Mouse (Mus musculus) cerebellum, adult 9-11 months (tissue): ENCODE results near the gene Mvb12a.
"Not testable (repeated sequence)": the region's sequence is repeated elsewhere in the genome, so short reads cannot be mapped to it uniquely, and the experiment has no call there.

Experiments
- DNase-seq: peaks from one replicate; pipeline ENCODE4 v3.0.0; 2022

The Mvb12a gene

DNA sequence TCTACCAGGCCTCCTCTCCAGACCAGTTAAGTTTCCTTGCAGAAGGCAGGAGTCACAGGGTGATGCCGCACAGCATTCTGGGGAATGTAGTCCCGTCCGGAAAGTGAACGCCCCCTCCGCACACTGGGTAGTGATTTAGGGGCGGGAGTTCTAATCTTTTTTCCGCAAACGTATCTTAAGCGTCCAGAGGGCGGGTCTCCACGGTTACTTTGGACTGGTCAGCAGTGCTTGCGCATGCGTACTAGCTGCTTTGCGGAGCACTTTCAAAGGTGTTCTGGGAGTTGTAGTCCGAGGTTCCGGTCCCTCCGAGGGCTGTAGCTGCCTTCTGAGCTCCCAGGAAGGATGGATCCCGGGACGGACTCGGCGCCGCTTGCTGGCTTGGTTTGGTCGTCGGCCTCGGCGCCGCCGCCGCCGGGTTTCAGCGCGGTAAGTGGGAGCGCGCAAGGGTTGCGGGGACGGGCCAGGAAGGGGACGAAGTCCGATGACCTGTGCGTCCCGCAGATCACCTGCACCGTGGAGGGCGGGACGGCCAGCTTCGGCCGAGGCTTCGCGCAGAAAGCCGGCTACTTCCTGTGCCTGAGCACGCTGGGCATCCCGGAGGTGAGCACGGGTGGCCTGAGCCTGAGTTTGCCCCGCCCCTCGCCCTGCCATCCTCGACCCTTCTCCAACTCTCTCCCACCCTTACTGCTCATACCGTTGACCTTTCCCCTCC, at the start of gene Mvb12a:
Gene Mvb12a, plus strand, starts transcription at position 291 of the 712 bp plus-strand sequence.
- peak; percentile 99 for DNase-seq

DNA sequence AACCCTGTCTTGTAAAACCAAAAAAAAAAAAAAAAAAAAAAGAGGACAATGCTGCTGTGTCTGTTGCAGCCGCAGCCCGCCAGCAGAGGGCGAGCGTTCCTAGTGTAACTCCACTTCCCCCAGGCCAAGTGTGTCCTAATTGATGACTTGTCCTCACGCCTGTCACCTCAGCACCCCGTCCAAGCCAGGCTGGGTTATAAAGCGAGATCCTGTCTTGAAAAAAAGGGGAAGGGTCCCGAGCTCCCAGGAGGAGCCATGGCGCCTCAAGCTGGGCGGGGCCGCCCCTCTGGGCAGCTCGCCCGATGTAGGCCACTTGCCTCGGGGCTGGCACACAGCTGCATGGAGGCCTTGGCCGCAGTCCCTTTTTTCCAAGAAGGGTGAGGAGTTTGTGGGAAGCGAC, 47.7 kb upstream of the Mvb12a start:
- peak; percentile 84 for DNase-seq

DNA sequence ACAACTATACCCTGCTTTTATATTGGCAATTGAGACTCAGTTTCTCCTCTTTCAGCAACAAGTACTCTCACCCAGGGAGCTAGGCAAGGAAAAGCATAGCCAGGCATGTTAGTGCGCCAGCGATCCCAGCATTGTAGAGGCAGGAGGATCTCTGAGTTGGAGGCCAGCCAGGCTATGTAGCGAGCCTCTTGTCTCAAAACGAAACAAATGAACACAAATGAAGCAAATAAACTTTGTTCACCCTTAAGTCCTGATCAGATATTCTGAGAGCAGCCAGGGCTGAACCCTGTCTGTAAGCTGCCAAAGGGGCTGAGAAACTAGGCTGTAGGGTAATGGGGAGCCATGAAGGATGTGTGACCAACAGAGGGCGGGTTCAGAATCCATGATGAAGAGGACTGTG, 46.9 kb upstream of the Mvb12a start:
- peak; percentile 55 for DNase-seq

DNA sequence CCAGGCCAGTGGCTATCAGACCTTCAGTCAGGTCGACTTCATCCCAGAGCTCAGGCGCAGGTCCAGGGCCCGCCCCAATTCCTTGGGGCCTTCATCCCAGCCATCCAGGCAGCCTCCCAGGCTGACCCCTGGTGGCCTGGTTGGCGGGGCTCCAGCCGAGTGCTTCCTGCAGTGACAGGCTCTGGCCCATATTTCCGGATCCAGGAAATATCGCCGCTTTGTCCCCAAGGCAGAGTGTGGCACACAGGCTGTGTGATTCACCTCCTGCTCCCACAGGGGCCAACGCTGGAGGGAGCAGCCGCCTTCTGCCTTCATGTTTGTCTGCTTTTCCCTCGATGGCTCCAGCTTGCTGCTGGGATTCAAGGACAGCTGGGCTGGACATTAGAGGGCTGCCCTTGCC, 46.2 kb upstream of the Mvb12a start:
- DNase-seq: peak; percentile 80

DNA sequence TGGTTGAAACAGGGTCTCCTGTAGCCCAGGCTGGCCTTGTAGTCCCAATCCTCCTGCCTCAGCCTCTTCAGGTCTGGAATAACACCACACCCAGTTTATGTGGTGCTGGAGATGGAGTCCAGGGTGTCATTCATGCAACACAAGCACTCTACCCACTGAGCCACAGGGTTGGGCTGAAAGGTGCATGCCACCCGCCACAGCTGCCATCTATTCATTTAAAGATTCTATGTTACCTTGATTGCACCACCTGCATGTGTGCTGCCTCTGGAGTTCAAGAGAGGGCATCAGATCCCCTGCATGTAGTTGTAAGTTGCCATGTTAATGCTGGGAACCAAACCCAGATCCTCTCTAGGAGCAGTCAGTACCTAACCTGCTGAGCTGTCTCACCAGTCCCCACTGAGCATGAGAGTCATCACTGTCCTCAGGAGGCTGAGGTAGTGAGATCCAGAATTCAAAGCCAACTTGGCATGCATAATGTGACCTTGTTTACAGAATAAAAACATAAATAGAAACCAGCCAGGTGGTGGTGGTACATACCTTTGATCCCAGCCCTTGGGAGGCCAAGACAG, 45.6 kb upstream of the Mvb12a start:
- DNase-seq: peak; percentile 50

DNA sequence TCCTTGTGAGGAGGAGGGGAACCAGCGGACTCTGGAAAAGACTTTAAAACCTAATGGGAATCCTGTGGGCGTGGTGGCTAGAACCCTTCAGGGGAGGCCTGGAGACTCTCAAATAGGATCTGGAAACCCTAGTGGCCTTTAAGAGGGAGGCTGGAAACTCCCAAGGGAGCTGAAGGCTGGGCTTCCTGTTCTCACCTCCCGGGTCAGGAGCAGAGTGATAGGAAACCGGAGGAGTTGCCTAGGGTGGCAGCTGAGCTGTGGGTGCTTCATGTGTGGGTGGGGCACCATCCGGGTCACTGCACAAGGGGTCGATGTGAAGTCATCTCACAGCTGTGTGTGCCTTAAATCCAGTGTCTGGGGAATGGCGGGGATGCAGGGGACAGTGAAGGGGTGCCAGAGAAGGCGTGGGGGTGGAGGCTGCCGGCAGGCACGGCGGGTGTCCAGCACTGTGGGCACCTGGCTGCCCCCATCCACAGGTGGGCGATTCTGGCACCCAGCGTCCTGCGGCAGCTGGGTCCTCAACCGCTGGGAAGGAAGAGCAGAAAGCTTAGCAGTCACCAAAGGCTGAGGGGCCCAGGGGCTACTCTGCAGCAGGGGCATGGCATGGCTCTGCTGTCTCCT, 44.7 kb upstream of the Mvb12a start:
- DNase-seq: peak; percentile 47

DNA sequence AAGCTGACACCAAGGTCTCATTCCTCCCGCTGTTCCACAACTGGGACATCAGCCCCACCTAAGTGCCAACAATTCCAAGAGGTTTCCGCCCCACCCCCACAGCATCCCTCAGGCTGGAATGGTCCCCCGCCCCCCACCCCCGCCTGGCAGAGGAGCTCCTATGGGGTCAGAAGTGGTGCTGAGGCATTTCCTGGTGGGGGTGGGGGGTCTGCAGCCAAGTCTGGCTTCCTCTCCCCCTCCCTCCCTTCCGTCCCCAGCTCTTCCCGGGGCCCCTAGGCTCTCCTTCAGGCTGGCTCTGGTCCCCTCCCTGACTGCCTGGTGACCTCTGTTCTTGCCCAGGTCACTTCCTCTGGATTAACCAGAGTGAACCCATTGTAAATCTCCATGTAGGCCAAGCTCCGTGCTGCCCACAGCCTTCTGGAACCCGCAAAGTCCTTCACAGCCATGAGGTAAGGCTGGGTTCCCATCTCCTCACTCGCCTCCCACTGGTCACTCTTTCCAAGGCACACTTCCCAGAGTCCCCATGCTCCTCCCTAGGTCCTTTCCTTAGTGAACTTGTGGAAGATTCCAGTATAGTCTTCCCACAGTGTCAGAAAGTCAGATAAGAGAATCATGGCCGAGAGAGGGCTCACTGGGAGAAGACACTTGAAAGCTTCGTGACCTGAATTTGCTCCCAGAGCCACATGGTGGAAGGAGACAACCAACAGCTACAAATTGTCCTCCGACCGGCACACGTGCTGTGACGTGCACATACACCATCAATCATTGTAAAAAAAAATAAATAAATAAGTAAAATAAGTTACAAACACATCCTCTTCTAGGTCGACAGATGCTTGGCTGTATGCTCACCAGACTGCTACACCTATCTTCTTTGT, 43.7 kb upstream of the Mvb12a start:
- peak; percentile 24 for DNase-seq

DNA sequence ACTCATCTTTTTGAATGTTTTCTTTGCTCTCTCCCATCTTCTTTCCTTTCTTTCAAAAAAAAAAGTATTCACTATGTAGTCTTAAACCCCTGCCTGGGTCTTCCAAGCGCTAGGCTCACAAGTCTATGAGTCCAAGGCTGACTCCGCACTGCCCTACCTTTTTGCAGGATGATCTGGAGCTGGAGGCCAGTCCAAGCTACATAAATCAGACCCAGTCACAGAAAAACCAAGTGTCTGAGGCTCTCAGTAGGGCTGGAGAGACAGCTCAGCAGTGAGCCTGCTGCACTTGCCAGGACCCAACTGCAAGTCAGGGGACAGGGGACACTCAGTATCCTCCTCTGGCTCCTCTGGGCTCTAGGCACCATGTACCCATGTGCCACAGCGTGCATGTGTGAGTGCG, 38.4 kb upstream of the Mvb12a start:
- no peak for DNase-seq

DNA sequence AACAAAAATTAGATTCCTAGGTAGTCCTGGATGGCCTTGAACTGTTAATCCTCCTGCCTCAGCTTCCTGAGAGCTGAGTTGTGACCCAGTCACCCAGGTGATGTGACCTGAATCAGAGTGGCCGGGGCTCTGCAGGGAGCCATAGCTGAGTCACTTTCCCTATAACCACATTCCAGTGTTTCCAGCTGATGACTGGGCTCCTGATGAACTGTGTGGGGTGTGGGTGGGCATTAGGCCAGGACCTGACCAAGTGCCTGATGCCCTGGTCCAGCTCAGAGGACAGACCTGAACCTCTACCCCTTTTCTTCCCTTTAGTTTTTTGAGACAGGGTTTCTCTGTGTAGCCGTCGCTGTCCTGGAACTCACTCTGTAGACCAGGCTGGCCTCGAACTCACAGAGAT, 37.4 kb upstream of the Mvb12a start:
- peak; percentile 43 for DNase-seq

DNA sequence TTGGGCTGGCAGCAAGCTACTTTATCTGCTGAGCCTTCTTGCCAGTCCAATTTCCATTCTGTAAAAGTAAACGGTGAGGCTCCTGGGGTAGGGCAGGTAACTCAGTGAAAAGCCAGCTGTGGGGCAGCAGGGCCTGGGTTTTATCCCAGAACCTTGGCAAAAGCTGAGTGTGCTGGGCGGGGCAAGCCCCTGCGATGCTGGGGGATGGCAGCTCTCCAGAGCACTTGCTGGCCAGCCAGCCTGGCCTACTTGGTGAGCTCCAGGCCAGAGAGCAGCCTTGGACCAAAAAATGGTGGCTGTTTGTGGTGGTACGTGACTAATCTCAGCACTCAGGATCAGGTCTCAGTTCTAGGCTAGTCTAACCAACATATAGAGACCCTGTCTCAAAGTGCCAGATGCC, 36.7 kb upstream of the Mvb12a start:
- peak; percentile 78 for DNase-seq

DNA sequence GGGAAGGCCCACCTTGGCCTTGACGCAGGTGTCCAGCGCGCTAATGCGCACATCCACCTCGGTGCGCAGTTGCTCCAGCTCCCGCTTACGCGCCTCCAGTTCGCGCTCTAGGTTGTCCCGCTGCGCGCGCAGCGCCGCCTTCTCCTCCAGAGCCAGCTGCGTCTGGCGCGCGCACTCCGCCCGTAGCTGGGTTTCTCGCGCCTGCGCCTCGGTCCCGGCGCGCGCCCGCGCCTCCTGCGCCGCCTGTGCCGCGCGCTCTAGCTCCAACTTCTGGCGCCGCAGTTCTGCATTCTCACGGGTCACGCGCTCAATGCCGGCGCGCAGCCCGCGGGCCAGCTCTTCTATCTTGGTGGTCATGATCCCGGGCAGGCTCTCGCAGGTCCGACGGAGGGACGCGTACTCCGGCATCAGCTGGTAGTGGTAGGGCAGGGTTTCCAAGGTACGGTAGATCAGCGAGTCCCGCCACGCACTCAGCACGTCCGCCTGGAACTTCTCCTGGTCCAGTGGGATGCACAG, 35.1 kb upstream of the Mvb12a start:
- peak; percentile 86 for DNase-seq

DNA sequence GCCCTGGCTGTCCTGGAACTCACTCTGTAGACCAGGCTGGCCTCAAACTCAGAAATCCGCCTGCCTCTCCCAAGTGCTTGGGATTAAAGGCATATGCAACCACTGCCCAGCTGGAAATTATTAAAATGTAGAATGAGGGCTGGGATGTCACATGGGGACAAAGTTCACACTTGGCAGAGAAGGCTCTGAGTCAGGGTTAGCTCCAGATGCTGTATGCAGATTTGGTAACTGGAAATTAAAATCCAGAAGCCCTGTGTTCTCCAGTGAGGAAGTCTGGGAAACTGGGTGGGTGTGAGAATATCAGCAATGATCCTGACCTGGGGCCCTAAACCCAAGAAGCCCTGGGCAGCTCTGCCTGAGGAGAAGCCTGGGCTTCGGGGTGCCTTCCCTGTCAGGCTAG, 33.4 kb upstream of the Mvb12a start:
- DNase-seq: peak; percentile 27

DNA sequence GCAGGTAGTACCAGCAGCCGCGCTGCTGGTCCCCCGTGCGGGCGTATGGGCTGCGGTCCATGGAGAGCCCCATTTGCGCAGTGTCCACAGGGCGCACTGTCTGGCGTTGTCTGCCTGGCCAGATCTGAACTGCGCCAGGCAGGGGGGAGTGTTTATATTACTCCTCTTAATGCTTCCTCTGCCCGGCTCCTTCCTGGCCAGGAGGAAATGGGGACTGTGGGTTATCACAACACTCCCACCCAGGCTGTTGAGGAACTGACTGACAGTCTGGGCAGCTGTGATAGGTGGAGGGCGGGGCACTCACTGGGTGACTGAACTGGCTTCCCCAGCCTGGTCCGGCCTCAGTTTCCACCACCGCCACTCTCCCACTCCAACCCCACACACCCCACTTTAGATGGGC, 31.1 kb upstream of the Mvb12a start, which contains the start of gene Plvap:
Gene Plvap, minus strand, starts transcription at position 109 of the 400 bp plus-strand sequence.
- no peak for DNase-seq

DNA sequence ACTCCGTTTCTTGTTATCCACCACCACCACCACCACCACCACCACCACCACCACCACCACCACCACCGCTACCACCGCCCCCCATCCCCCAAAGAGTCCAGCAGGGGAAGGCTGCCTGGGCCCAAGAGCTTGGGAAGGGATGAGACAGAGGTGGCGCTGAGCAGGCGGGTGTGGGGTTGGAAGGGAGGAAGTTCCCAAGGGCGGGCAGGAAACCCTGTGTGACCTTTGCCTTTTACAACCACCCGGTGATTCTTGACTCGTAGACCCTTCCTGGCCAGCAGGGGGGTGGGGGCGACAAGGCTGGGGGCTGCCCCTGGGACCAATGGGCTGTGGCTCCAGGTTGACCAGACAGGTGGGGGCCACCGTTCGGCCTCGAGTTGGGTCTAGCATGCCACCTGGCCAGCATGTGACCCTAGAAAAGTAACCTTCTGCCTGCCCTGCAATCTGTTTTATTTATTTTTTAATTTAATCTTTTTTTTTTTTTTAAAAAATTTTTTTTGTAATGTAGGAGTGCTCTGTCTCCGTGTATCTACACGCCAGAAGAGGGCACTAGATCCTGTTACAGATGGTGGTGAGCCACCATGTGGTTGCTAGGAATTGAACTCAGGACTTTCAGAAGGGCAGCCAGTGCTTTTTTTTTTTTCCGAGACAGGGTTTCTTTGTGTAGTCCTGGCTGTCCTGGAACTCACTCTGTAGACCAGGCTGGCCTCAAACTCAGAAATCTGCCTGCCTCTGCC, 29.5 kb upstream of the Mvb12a start:
- no peak for DNase-seq

DNA sequence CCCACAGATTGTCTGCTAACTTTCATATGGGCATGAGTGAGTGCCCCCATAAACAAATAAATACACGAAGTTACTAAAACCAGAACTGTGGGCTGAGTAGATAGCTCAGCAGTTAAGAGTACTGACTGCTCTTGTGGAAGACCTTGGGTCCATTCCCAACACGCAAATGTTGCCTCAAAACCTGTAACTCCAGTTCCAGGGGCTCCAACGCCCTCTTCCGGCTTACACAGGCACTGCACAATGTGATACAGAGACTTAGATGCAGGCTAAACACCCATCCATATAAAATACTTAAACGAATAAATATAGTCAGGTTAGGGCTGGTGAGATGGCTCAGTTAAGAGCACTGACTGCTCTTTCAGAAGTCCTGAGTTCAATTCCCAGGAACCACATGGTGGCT, 27.7 kb upstream of the Mvb12a start:
- no peak for DNase-seq

DNA sequence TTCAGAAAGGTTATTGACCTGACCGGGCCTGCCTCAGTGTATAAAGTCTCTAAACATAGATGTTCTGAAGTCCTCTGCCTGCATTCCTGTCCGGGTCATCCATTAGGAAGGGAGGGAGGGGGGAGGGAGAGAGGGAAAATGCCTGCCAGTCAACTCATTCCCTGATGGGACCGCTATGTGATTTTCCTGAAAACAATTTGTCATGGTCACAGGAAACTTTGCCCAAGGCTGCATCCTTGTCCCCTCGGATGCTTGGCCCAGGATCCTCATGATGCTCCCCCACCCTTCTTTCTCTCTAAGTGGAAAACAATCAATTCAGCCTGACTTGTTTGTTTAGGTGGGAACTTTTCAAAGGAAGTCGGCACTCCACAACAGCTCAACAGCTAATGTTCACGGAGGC, 25.9 kb upstream of the Mvb12a start:
- DNase-seq: no peak

DNA sequence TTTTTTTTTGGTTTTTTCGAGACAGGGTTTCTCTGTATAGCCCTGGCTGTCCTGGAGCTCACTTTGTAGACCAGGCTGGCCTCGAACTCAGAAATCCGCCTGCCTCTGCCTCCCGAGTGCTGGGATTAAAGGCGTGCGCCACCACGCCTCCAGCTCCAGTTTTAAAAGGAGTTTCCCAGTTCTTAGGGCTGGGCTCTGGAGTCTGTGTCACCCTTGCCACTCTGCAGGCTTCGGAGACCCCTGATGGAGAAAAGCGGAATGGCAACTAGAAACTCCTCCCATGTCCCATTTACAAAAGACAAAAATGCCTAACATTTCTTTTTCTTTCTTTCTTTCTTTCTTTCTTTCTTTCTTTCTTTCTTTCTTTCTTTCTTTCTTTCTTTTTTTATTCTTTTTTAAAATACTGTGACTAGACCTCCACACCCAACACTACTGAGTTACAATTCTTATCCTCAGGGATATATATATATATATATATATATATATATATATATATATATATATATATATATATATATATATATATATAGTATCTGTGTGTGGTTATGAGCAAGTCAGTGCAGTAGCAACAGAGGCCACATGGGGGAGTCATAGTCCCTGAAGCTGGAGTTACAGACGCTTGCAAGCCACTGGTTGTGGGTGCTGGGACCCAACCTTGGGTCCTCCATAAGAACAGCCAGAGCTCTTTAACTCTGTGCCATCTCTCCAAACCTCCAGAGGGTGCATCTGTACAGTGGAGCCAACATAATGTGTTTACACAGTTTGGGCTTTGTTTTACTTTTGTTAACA, 23.5 kb upstream of the Mvb12a start:
- DNase-seq: not testable (repeated sequence)

DNA sequence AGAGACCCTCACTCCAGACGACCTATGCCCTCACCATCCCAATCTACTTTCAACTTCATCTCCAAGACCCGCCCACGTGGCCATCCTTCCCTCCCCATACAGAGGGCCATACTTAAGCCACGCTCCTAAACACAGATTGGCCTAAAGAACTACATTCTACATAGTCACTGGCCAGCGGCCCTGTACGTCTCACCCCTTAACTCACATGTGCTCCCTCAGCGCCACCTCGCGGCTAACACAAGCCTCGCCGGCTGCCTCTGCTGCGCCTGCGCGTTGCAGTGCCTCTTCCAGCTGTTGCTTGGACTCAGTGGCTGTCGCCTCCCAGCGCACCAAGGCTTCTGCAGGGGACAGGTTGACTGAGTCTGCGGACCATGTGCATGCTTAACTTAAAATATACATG, 21.1 kb upstream of the Mvb12a start:
- DNase-seq: peak; percentile 90

DNA sequence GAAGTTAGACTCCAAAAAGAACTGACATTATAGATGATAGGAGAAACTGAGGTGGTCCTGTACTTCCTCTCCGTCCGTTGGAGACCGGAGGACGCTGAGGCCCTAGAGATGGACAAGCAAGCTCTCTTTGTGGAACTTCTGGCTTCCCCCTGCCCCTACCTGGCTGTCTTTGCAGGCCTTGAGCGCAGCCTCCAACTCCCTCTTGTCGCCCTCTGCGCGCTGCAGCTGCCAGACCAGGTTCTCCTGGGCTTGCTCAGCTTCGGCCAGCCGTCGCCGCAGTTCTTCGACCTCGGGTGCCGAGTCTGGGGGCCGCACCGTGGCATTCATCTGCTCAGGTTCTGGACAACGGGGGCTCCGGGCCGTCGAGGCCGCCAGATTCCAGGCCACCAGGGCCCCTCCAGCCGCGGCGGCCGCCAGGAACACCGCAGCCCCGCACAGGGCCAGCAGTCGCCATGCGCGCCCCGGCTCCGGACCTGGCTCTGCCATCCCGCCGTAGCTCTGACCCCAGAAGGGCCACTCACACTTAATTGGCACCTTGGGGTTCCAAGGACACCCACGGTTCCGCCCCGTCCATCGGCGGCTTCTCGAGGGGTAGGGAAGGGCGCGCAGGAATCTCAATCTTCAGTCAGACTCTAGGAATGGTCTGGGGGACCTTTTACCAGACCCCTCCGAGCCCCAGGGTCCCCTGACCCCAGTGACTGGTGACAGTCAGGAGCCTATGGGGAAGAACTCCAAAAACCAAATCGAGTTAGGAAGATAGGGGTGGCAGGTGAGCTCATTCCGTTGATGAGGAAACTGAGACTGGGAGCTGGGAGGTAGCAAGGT, 17.3 kb upstream of the Mvb12a start, which contains the start of gene Ccdc194:
Gene Ccdc194, minus strand, starts transcription at position 486 of the 825 bp plus-strand sequence.
- DNase-seq: no peak

DNA sequence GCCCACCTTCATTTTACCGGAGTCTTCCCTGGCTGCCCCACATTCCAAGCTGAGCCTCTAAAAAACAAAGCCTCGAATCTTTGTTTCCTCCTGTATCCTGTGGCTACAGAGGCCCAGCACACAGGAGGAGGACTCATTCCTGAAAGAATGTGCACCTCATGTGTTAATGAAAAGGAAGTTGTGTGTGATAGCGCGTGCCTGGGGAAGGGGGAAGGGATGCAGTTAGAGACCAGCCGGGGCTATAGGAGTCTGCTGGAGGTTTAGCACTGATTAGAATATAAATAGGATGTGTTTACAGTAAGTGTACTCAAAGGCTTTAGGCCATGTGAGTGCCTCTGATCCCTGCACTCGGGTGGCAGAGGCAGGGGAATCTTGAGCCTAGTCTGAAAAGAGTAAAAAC, 16.4 kb upstream of the Mvb12a start:
- no peak for DNase-seq
